Mouse (Mus musculus): ENCODE measurements at regions not wholly inside any gene's neighbourhood (a gene's known extent, or its start where the extent isn't known, plus 50 kb on each side); places are given as distances from the start of the nearest gene placed in this dataset.
A peak's percentile ranks its signal among the peaks of the same experiment; 100 is the strongest.

DNA sequence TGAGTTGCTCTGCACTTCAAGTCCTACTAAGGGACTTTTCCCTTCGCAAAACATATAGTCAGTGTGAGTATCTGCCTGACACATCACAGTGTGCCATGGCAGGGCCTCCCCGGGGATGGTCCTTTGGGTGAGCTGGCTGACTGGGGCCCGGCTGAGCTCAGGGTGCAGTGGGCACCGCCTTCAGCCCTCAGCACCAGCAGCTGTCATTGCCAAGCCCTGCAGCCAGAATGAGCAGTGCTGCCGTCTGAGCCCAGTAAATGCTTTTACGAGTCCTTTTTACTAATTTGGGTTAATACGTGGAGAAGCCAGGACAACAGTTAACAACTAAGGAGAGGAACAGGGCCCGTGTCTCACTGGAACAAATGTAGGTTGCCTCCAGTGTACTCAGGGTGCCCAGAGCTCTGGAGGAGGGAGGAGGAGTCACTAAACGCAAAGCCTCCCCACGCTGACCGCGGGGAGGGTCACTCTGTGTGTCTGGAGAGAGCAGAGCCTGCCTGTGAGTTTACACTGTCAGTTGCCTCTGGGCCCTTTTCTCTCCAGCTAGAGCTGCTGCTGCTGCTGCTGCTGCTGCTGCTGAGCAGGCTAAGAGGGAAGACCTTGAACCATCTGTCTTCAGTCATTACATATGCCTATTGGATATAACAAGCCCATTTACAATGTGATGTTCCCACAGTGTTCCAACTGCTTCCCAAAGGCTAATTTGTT is 60.1 kb upstream of the Vps8 start:
- Histone ChIP-seq H3K9me3 (ENCODE audit: control insufficient read depth, low read length) (no peaks in the 10 kb centered on the region), H3K4me3 (ENCODE audit: low read depth, low read length) (no peak overlapping the region), H3K27me3 (replicated peaks; ENCODE audit: control insufficient read depth, insufficient read depth, low read length) (no peaks in the 10 kb centered on the region), H3K36me3 (ENCODE audit: control insufficient read depth, insufficient read depth, low read length) (no peaks in the 10 kb centered on the region), H3K9ac (ENCODE audit: low read depth, low read length) (0 out of 2 replicates have a peak overlapping the region, but pooled peaks have one; percentile 5), H3K27ac (replicated peaks; ENCODE audit: low read depth, low read length) (peak overlapping the region; percentile 50; the same call in 1 of the 2 replicates), H3K4me1 (ENCODE audit: control insufficient read depth, insufficient read depth, low read length) (peaks cover 16% of the 10 kb centered on the region), H3K4me2 (ENCODE audit: low read depth, low read length) (no peak overlapping the region)
- peak; percentile 56 for DNase-seq (ENCODE audit: low spot score)
- ATAC-seq (ENCODE audit: low read depth): peak; percentile 39; the same call in 1 of the 2 replicates
- 42% methylated on average over 12 of the region's 12 CpGs for WGBS

GRCm38 (mm10) chr16:21364885-21365284 is 58.0 kb upstream of the Vps8 start:
- no peak overlapping the region for H3K27ac ChIP-seq (replicated peaks; ENCODE audit: low read depth, low read length)
- ATAC-seq (ENCODE audit: low read depth): no peak
- H3K4me1 ChIP-seq (ENCODE audit: control insufficient read depth, insufficient read depth, low read length): peaks cover 16% of the 10 kb centered on the region
- H3K36me3 ChIP-seq (ENCODE audit: control insufficient read depth, insufficient read depth, low read length): no peaks in the 10 kb centered on the region
- no peaks in the 10 kb centered on the region for H3K27me3 ChIP-seq (replicated peaks; ENCODE audit: control insufficient read depth, insufficient read depth, low read length)
- H3K9me3 ChIP-seq (ENCODE audit: control insufficient read depth, low read length): no peaks in the 10 kb centered on the region
- WGBS: 59% methylated on average over 8 of the region's 8 CpGs
- no peak for DNase-seq (ENCODE audit: low spot score)
- H3K4me2 ChIP-seq (ENCODE audit: low read depth, low read length): no peak overlapping the region
- H3K9ac ChIP-seq (ENCODE audit: low read depth, low read length): no peak overlapping the region
- no peak overlapping the region for H3K4me3 ChIP-seq (ENCODE audit: low read depth, low read length)

DNA sequence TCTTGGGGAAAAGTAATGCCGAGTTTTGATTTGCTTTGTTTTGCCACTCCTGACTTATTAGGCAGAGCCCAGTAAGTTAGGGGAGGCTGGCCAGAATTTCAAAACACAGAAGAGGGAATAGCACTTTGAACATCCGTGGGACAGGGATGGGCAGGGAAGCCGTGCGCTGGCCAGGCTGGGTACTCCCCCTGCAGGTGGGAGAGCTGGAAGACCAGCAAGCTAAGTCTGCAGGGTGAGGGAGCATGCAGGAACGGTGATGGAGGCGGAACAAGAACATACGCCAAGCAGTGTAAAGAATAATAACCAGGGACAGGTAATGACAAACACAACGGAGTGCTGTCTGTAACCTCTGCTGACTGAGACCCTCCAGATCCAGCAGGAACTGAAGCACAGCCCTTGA is 55.5 kb upstream of the Vps8 start:
- DNase-seq (ENCODE audit: low spot score) (peak; percentile 67), ATAC-seq (ENCODE audit: low read depth) (peak; percentile 68)
- H3K4me3 ChIP-seq (ENCODE audit: low read depth, low read length): no peak overlapping the region
- no peaks in the 10 kb centered on the region for H3K27me3 ChIP-seq (replicated peaks; ENCODE audit: control insufficient read depth, insufficient read depth, low read length)
- H3K27ac ChIP-seq (replicated peaks; ENCODE audit: low read depth, low read length): 0 out of 2 replicates have a peak overlapping the region, but pooled peaks have one; percentile 18
- no peak overlapping the region for H3K4me2 ChIP-seq (ENCODE audit: low read depth, low read length)
- peaks cover 16% of the 10 kb centered on the region for H3K4me1 ChIP-seq (ENCODE audit: control insufficient read depth, insufficient read depth, low read length)
- H3K36me3 ChIP-seq (ENCODE audit: control insufficient read depth, insufficient read depth, low read length): no peaks in the 10 kb centered on the region
- no peak overlapping the region for H3K9ac ChIP-seq (ENCODE audit: low read depth, low read length)
- H3K9me3 ChIP-seq (ENCODE audit: control insufficient read depth, low read length): no peaks in the 10 kb centered on the region
- WGBS: 27% methylated on average over 8 of the region's 8 CpGs

GRCm38 (mm10) chr16:21368821-21369220 is 54.1 kb upstream of the Vps8 start:
- no peaks in the 10 kb centered on the region for H3K27me3 ChIP-seq (replicated peaks; ENCODE audit: control insufficient read depth, insufficient read depth, low read length)
- ATAC-seq (ENCODE audit: low read depth): no peak
- no peaks in the 10 kb centered on the region for H3K9me3 ChIP-seq (ENCODE audit: control insufficient read depth, low read length)
- H3K9ac ChIP-seq (ENCODE audit: low read depth, low read length): no peak overlapping the region
- no peaks in the 10 kb centered on the region for H3K36me3 ChIP-seq (ENCODE audit: control insufficient read depth, insufficient read depth, low read length)
- H3K4me3 ChIP-seq (ENCODE audit: low read depth, low read length): no peak overlapping the region
- WGBS: 59% methylated on average over 1 of the region's 1 CpGs
- H3K4me2 ChIP-seq (ENCODE audit: low read depth, low read length): no peak overlapping the region
- peaks cover 15% of the 10 kb centered on the region for H3K4me1 ChIP-seq (ENCODE audit: control insufficient read depth, insufficient read depth, low read length)
- H3K27ac ChIP-seq (replicated peaks; ENCODE audit: low read depth, low read length): no peak overlapping the region
- DNase-seq (ENCODE audit: low spot score): no peak

DNA sequence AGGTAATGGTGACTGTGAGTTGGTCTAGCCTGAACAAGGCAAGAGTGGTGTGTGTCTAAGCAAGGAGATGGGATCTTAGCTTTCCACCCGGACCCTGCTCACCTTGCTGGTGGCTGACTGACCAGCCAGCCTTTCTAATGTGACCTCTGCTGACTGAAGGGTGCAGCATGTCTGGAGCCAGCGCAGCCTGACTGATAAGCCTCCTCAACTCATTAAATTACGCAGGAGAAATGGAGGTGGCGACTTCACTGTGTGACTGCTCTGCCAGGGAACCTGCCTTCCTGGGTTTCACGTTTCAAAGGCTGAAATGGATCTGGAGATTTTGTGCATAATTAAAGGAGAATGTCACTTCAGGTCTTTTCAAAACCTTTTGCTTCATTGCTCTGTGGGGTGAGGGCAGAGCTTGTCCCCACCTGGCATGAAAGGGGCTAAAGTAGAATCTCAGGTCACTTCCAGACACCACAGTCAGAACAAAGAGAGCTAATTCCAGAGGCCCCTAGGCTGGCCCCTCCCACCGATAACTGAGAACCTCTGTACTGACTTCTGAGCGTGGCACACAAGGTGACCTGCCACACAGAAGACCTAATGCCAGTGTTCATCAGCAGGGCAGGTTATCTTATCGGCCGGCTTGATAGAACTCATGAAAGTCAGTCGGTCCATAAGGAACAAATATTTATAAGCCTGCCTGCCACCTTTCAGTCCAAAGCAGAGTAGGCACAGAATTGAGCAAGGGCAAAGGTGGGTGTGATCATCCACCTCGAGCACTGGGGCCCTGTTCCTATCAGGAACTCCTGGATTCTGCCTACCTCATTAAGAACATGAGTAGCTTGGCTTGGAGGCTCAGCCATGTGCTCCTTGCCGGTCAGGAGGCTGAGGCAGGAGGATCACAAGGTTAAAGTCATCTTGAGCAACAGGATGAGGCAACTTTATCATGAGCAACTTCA is 53.1 kb upstream of the Vps8 start:
- peak; percentile 27 for DNase-seq (ENCODE audit: low spot score)
- H3K27ac ChIP-seq (replicated peaks; ENCODE audit: low read depth, low read length): no peak overlapping the region

More for the DNA sequence above, 53.1 kb upstream of the Vps8 start:
- H3K4me1 ChIP-seq (ENCODE audit: control insufficient read depth, insufficient read depth, low read length): peaks cover 9% of the 10 kb centered on the region
- H3K9ac ChIP-seq (ENCODE audit: low read depth, low read length): no peak overlapping the region
- no peak overlapping the region for H3K4me3 ChIP-seq (ENCODE audit: low read depth, low read length)
- peak; percentile 35; the same call in 1 of the 2 replicates for ATAC-seq (ENCODE audit: low read depth)
- no peaks in the 10 kb centered on the region for H3K36me3 ChIP-seq (ENCODE audit: control insufficient read depth, insufficient read depth, low read length)
- no peak overlapping the region for H3K4me2 ChIP-seq (ENCODE audit: low read depth, low read length)
- H3K27me3 ChIP-seq (replicated peaks; ENCODE audit: control insufficient read depth, insufficient read depth, low read length): no peaks in the 10 kb centered on the region
- 51% methylated on average over 12 of the region's 12 CpGs for WGBS
- no peaks in the 10 kb centered on the region for H3K9me3 ChIP-seq (ENCODE audit: control insufficient read depth, low read length)
